27 mouse cellular contexts compared by ENCODE assay signal in genomic region chr10:52712166-52712565, GRCm38 (mm10). TPM values are rescaled to one million over a fixed set of nuclear protein-coding genes. Genes with fewer than 3 reads are reported as not detected.
DNase-seq lines count a peak whose midpoint lies in the region; ATAC-seq and TF ChIP-seq lines count a peak whose summit lies in the region.
"Had no signal": no experiment of that assay in that cellular context is flagged by ENCODE, and none has a peak within 500 bp of the region (broad histone marks: within the 10 kb centered on the region; RNA-seq: fewer than 3 reads in every experiment).

No protein-coding gene starts in this region.

- WGBS in forebrain, postnatal 0 days, result 58% methylated on average over 4 of the region's 4 CpGs
- 90% methylated on average over 4 of the region's 4 CpGs for WGBS in forebrain, embryonic 14.5 days

- no peak for TF ChIP-seq CTCF in forebrain, postnatal 0 days (IDR thresholded peaks at IDR 0.05; ENCODE audit: low read depth)
- TF ChIP-seq CTCF in layer of hippocampus, adult 2 months (conservative IDR thresholded peaks at IDR 0.05), result no peak

- H3K27ac ChIP-seq in forebrain, postnatal 0 days (ENCODE audit: low read depth, low read length), result no peak overlapping the region; the same call in 1 of the 2 replicates
- H3K27ac ChIP-seq in forebrain, embryonic 14.5 days (ENCODE audit: low read depth, low read length), result no peak overlapping the region
- peak overlapping the region; percentile 28; the same call in 1 of the 2 replicates for H3K27ac ChIP-seq in layer of hippocampus, adult 2 months
- H3K27ac ChIP-seq: embryonic facial prominence, embryonic 12.5 days; forebrain, embryonic 13.5 days; limb, embryonic 15.5 days; liver, embryonic 14.5 days; midbrain, embryonic 12.5 days; stomach, postnatal 0 days had no signal

- no peak overlapping the region for H3K9ac ChIP-seq in forebrain, postnatal 0 days
- H3K9ac ChIP-seq in forebrain, embryonic 14.5 days (ENCODE audit: low read length), result no peak overlapping the region
- H3K9ac ChIP-seq: embryonic facial prominence, embryonic 12.5 days; forebrain, embryonic 13.5 days; limb, embryonic 15.5 days; liver, embryonic 14.5 days; lung, embryonic 14.5 days; midbrain, embryonic 12.5 days had no signal

- H3K4me3 ChIP-seq in forebrain, postnatal 0 days (ENCODE audit: low read depth, low read length), result no peak overlapping the region
- H3K4me3 ChIP-seq in forebrain, embryonic 14.5 days (ENCODE audit: low read depth, low read length), result no peak overlapping the region
- no peak overlapping the region for H3K4me3 ChIP-seq in layer of hippocampus, adult 2 months
- H3K4me3 ChIP-seq: embryonic facial prominence, embryonic 12.5 days; erythroblast, embryonic 14.5 days; forebrain, embryonic 13.5 days; limb, embryonic 15.5 days; midbrain, embryonic 12.5 days had no signal

- no peaks in the 10 kb centered on the region for H3K27me3 ChIP-seq in forebrain, postnatal 0 days (ENCODE audit: insufficient read depth, low read length)
- H3K27me3 ChIP-seq in forebrain, embryonic 14.5 days (replicated peaks; ENCODE audit: control insufficient read depth, insufficient read depth, low read length), result no peaks in the 10 kb centered on the region
- H3K27me3 ChIP-seq: embryonic facial prominence, embryonic 12.5 days; forebrain, embryonic 13.5 days; limb, embryonic 15.5 days; midbrain, embryonic 12.5 days had no signal

- ATAC-seq in forebrain, postnatal 0 days, result peak; percentile 67; the same call in 1 of the 2 replicates
- ATAC-seq in forebrain, embryonic 14.5 days, result no peak
- ATAC-seq: CD4-positive, CD25-positive, alpha-beta regulatory T cell, adult 4 months; forebrain, embryonic 13.5 days; hindbrain, embryonic 16.5 days; intestine, embryonic 16.5 days had no signal

- no peaks in the 10 kb centered on the region for H3K9me3 ChIP-seq in forebrain, postnatal 0 days (ENCODE audit: low read length)
- no peaks in the 10 kb centered on the region for H3K9me3 ChIP-seq in forebrain, embryonic 14.5 days (replicated peaks; ENCODE audit: control insufficient read depth, low read length)
- H3K9me3 ChIP-seq: embryonic facial prominence, embryonic 12.5 days; forebrain, embryonic 13.5 days; limb, embryonic 15.5 days; midbrain, embryonic 12.5 days had no signal

- H3K4me1 ChIP-seq in forebrain, postnatal 0 days (ENCODE audit: insufficient read depth), result peaks cover 5% of the 10 kb centered on the region; the same call in 1 of the 2 replicates
- H3K4me1 ChIP-seq in forebrain, embryonic 14.5 days (ENCODE audit: control insufficient read depth, insufficient read depth, low read length), result no peaks in the 10 kb centered on the region
- H3K4me1 ChIP-seq: embryonic facial prominence, embryonic 12.5 days; limb, embryonic 15.5 days; midbrain, embryonic 12.5 days had no signal

- no peak overlapping the region for H3K4me2 ChIP-seq in forebrain, postnatal 0 days (ENCODE audit: low read depth)
- no peak overlapping the region for H3K4me2 ChIP-seq in forebrain, embryonic 14.5 days (ENCODE audit: low read length)
- H3K4me2 ChIP-seq: embryonic facial prominence, embryonic 12.5 days; forebrain, embryonic 13.5 days; limb, embryonic 15.5 days; lung, embryonic 14.5 days; midbrain, embryonic 12.5 days had no signal

- DNase-seq in forebrain, postnatal 0 days, result peak; percentile 49
- no peak for DNase-seq in forebrain, embryonic 14.5 days (ENCODE audit: low spot score)
- DNase-seq in layer of hippocampus, adult 2 months (ENCODE audit: low spot score in 2 of 2), result peak in 1 of 2 experiments; percentile 21
- no peak for DNase-seq in layer of hippocampus, postnatal 14 days (ENCODE audit: low spot score in 2 of 2)
- DNase-seq in right cerebral cortex, adult 2 months (ENCODE audit: low spot score in 2 of 2), result peak; percentile 32 to 35
- no peak for DNase-seq in right cerebral cortex, postnatal 4 days
- peak; percentile 15 to 21 for DNase-seq in right cerebral cortex, postnatal 36 days (ENCODE audit: low spot score in 2 of 2)
- no peak for DNase-seq in heart, postnatal 4 days
- DNase-seq: adrenal gland, postnatal 25 days; cerebellum, adult 11 months; cerebellum, postnatal 10 days; gastrocnemius, postnatal 10 days; heart, adult 18-20 months; kidney, adult 9 months; kidney, postnatal 14 days; lung, embryonic 14.5 days had no signal

- no peaks in the 10 kb centered on the region for H3K36me3 ChIP-seq in forebrain, postnatal 0 days (ENCODE audit: insufficient read depth)
- no peaks in the 10 kb centered on the region for H3K36me3 ChIP-seq in forebrain, embryonic 14.5 days (ENCODE audit: control insufficient read depth, insufficient read depth, low read length)
- H3K36me3 ChIP-seq: embryonic facial prominence, embryonic 12.5 days; limb, embryonic 15.5 days; midbrain, embryonic 12.5 days had no signal

RNA-seq across cellular contexts. Expression of gene Slc35f1, which starts 21.8 kb away (rescaled TPM):
- total RNA-seq in forebrain, postnatal 0 days (2014; rRNA removed), result 107 and 110 TPM in 2 replicates
- polyA plus RNA-seq in forebrain, postnatal 0 days (2015; fragmentation: Nextera tagmentation; extraction: Ambion mirVana), result 26.0 and 37.8 TPM in 2 replicates
- polyA plus RNA-seq in forebrain, embryonic 14.5 days (2014; fragmentation: Nextera tagmentation; extraction: Ambion mirVana), result 18.6 and 24.1 TPM in 2 replicates
- 10 to 100 TPM; 33.7 to 34.0 TPM for total RNA-seq in layer of hippocampus, adult 2 months (2021)
- 10 to 100 TPM; 34.6 to 41.5 TPM for total RNA-seq in layer of hippocampus, postnatal 14 days (2021)
- 1 to 10 TPM; 1.5 to 1.8 TPM for total RNA-seq in heart, postnatal 4 days (2021)
- total RNA-seq: megakaryocyte, adult 5-6 weeks had no signal
- polyA plus RNA-seq: CD4-positive, CD25-positive, alpha-beta regulatory T cell, adult 4 months; erythroblast, embryonic 14.5 days had no signal

Comparison
In these comparisons a context has a peak if more than half of its experiments do, and no peak if none do; other contexts are left out.
1. DNase-seq: peak in forebrain, postnatal 0 days (single experiment), right cerebral cortex, adult 2 months (2 of 2) and right cerebral cortex, postnatal 36 days (2 of 2); none in forebrain, embryonic 14.5 days (single experiment), layer of hippocampus, postnatal 14 days (0 of 2), right cerebral cortex, postnatal 4 days (single experiment) and heart, postnatal 4 days (single experiment).
2. RNA of gene Slc35f1, which starts 21.8 kb away (total RNA-seq): 107 to 110 TPM in forebrain, postnatal 0 days, 34.6 to 41.5 TPM in layer of hippocampus, postnatal 14 days and 33.7 to 34.0 TPM in layer of hippocampus, adult 2 months; 1.5 to 1.8 TPM in heart, postnatal 4 days; every median in the first group is over 10 times any median in the second.